Mouse (Mus musculus): ENCODE measurements at regions not wholly inside any gene's neighbourhood (a gene's known extent, or its start where the extent isn't known, plus 50 kb on each side); places are given as distances from the start of the nearest gene placed in this dataset.

- H3K27me3 ChIP-seq (replicated peaks) = no peaks in the 10 kb centered on the region; the same call in 1 of the 2 replicates
- H3K27ac ChIP-seq = no peak overlapping the region
- H3K4me1 ChIP-seq (replicated peaks) = no peaks in the 10 kb centered on the region
- WGBS = 34% methylated on average over 17 of the region's 17 CpGs
- H3K9me3 ChIP-seq = no peaks in the 10 kb centered on the region
- ATAC-seq = no peak
- H3K36me3 ChIP-seq = no peaks in the 10 kb centered on the region
- no peak overlapping the region for H3K4me3 ChIP-seq (replicated peaks)
- no peak overlapping the region for H3K9ac ChIP-seq
- no peak overlapping the region for H3K4me2 ChIP-seq (replicated peaks)
These were observed 226.2 kb downstream of the Rnf144b start for GRCm38 (mm10) chr13:47348517-47349145.

GRCm38 (mm10) chr13:47354446-47354845 is 232.0 kb downstream of the Rnf144b start:
- no peaks in the 10 kb centered on the region for H3K36me3 ChIP-seq
- H3K4me2 ChIP-seq (replicated peaks) = no peak overlapping the region
- ATAC-seq = no peak
- H3K27me3 ChIP-seq (replicated peaks) = no peaks in the 10 kb centered on the region
- no peak overlapping the region for H3K4me3 ChIP-seq (replicated peaks)
- H3K4me1 ChIP-seq (replicated peaks) = no peaks in the 10 kb centered on the region
- H3K9ac ChIP-seq = no peak overlapping the region
- WGBS = 82% methylated on average over 12 of the region's 12 CpGs
- H3K9me3 ChIP-seq = no peaks in the 10 kb centered on the region
- no peak overlapping the region for H3K27ac ChIP-seq

GRCm38 (mm10) chr13:47355169-47355568 is 232.7 kb downstream of the Rnf144b start:
- no peaks in the 10 kb centered on the region for H3K4me1 ChIP-seq (replicated peaks)
- H3K4me2 ChIP-seq (replicated peaks) = no peak overlapping the region
- H3K36me3 ChIP-seq = no peaks in the 10 kb centered on the region
- 53% methylated on average over 5 of the region's 5 CpGs for WGBS
- H3K9ac ChIP-seq = no peak overlapping the region
- ATAC-seq = no peak
- H3K9me3 ChIP-seq = no peaks in the 10 kb centered on the region
- H3K4me3 ChIP-seq (replicated peaks) = no peak overlapping the region
- no peaks in the 10 kb centered on the region for H3K27me3 ChIP-seq (replicated peaks)
- H3K27ac ChIP-seq = no peak overlapping the region

GRCm38 (mm10) chr13:47358986-47359385 is 236.5 kb downstream of the Rnf144b start:
- Histone ChIP-seq H3K27ac (no peak overlapping the region), H3K4me3 (replicated peaks) (no peak overlapping the region), H3K9ac (no peak overlapping the region), H3K27me3 (replicated peaks) (no peaks in the 10 kb centered on the region), H3K9me3 (no peaks in the 10 kb centered on the region), H3K4me2 (replicated peaks) (no peak overlapping the region), H3K4me1 (replicated peaks) (no peaks in the 10 kb centered on the region), H3K36me3 (no peaks in the 10 kb centered on the region)
- WGBS = 72% methylated on average over 9 of the region's 9 CpGs
- no peak for ATAC-seq

- WGBS = 77% methylated on average over 7 of the region's 7 CpGs
- Histone ChIP-seq H3K9me3 (no peaks in the 10 kb centered on the region), H3K4me2 (replicated peaks) (no peak overlapping the region), H3K36me3 (no peaks in the 10 kb centered on the region), H3K27me3 (replicated peaks) (no peaks in the 10 kb centered on the region), H3K9ac (no peak overlapping the region), H3K27ac (no peak overlapping the region), H3K4me1 (replicated peaks) (no peaks in the 10 kb centered on the region), H3K4me3 (replicated peaks) (no peak overlapping the region)
- ATAC-seq = no peak
These were observed 243.3 kb downstream of the Rnf144b start for GRCm38 (mm10) chr13:47365776-47366175.

GRCm38 (mm10) chr13:47368041-47368823 is 245.8 kb downstream of the Rnf144b start:
- Histone ChIP-seq H3K9me3 (no peaks in the 10 kb centered on the region), H3K36me3 (no peaks in the 10 kb centered on the region), H3K27ac (no peak overlapping the region), H3K4me1 (replicated peaks) (no peaks in the 10 kb centered on the region), H3K27me3 (replicated peaks) (no peaks in the 10 kb centered on the region), H3K4me3 (replicated peaks) (no peak overlapping the region), H3K9ac (no peak overlapping the region), H3K4me2 (replicated peaks) (no peak overlapping the region)
- 53% methylated on average over 13 of the region's 13 CpGs for WGBS
- no peak for ATAC-seq

GRCm38 (mm10) chr13:47374583-47374982 is 252.1 kb downstream of the Rnf144b start:
- Histone ChIP-seq H3K27ac (no peak overlapping the region), H3K4me1 (replicated peaks) (no peaks in the 10 kb centered on the region), H3K36me3 (no peaks in the 10 kb centered on the region), H3K4me2 (replicated peaks) (no peak overlapping the region), H3K4me3 (replicated peaks) (no peak overlapping the region), H3K27me3 (replicated peaks) (no peaks in the 10 kb centered on the region), H3K9ac (no peak overlapping the region), H3K9me3 (no peaks in the 10 kb centered on the region)
- ATAC-seq = no peak
- WGBS = 78% methylated on average over 1 of the region's 1 CpGs

- H3K27me3 ChIP-seq (replicated peaks) = no peaks in the 10 kb centered on the region
- no peaks in the 10 kb centered on the region for H3K4me1 ChIP-seq (replicated peaks)
- no peak overlapping the region for H3K4me2 ChIP-seq (replicated peaks)
- 59% methylated on average over 5 of the region's 5 CpGs for WGBS
- no peak overlapping the region for H3K4me3 ChIP-seq (replicated peaks)
- ATAC-seq = no peak
- no peaks in the 10 kb centered on the region for H3K36me3 ChIP-seq
- H3K9ac ChIP-seq = no peak overlapping the region
- no peaks in the 10 kb centered on the region for H3K9me3 ChIP-seq
- H3K27ac ChIP-seq = no peak overlapping the region
These were observed 268.6 kb downstream of the Rnf144b start for GRCm38 (mm10) chr13:47391023-47391422.

GRCm38 (mm10) chr13:47397726-47398350 is 275.4 kb downstream of the Rnf144b start:
- no peak overlapping the region for H3K27ac ChIP-seq
- no peaks in the 10 kb centered on the region for H3K36me3 ChIP-seq
- WGBS = 88% methylated on average over 8 of the region's 8 CpGs
- no peak overlapping the region for H3K4me3 ChIP-seq (replicated peaks)
- no peak overlapping the region for H3K4me2 ChIP-seq (replicated peaks)
- no peaks in the 10 kb centered on the region for H3K27me3 ChIP-seq (replicated peaks)
- no peak for ATAC-seq
- no peaks in the 10 kb centered on the region for H3K4me1 ChIP-seq (replicated peaks)
- no peak overlapping the region for H3K9ac ChIP-seq
- no peaks in the 10 kb centered on the region for H3K9me3 ChIP-seq

GRCm38 (mm10) chr13:47398976-47399375 is 276.5 kb downstream of the Rnf144b start:
- no peaks in the 10 kb centered on the region for H3K9me3 ChIP-seq
- H3K9ac ChIP-seq = no peak overlapping the region
- no peaks in the 10 kb centered on the region for H3K4me1 ChIP-seq (replicated peaks)
- no peaks in the 10 kb centered on the region for H3K27me3 ChIP-seq (replicated peaks)
- no peak for ATAC-seq
- no peak overlapping the region for H3K4me2 ChIP-seq (replicated peaks)
- H3K27ac ChIP-seq = no peak overlapping the region
- no peak overlapping the region for H3K4me3 ChIP-seq (replicated peaks)
- 83% methylated on average over 5 of the region's 5 CpGs for WGBS
- no peaks in the 10 kb centered on the region for H3K36me3 ChIP-seq

GRCm38 (mm10) chr13:47413261-47413660 is 290.8 kb downstream of the Rnf144b start:
- Histone ChIP-seq H3K9ac (no peak overlapping the region), H3K9me3 (no peaks in the 10 kb centered on the region), H3K4me3 (replicated peaks) (no peak overlapping the region), H3K36me3 (no peaks in the 10 kb centered on the region), H3K27me3 (replicated peaks) (no peaks in the 10 kb centered on the region), H3K4me2 (replicated peaks) (no peak overlapping the region), H3K4me1 (replicated peaks) (no peaks in the 10 kb centered on the region), H3K27ac (no peak overlapping the region)
- 89% methylated on average over 3 of the region's 3 CpGs for WGBS
- no peak for ATAC-seq

- H3K4me1 ChIP-seq (replicated peaks) = no peaks in the 10 kb centered on the region
- no peak overlapping the region for H3K27ac ChIP-seq
- WGBS = 86% methylated on average over 9 of the region's 9 CpGs
- no peak overlapping the region for H3K4me3 ChIP-seq (replicated peaks)
- no peaks in the 10 kb centered on the region for H3K27me3 ChIP-seq (replicated peaks)
- H3K4me2 ChIP-seq (replicated peaks) = no peak overlapping the region
- ATAC-seq = no peak
- H3K9me3 ChIP-seq = no peaks in the 10 kb centered on the region
- no peak overlapping the region for H3K9ac ChIP-seq
- no peaks in the 10 kb centered on the region for H3K36me3 ChIP-seq
These were observed 291.5 kb downstream of the Rnf144b start for GRCm38 (mm10) chr13:47413940-47414339.
